Mouse (Mus musculus) thymus, postnatal 10 days (tissue): Measurements from ENCODE around the gene Elmo3.
A peak's percentile ranks its signal among the peaks of the same experiment; 100 is the strongest.

Source experiments
- DNase-seq, 2 experiments: peaks; one replicate each; pipeline ENCODE4 v3.0.0; 2021; ENCODE audit warnings: low spot score in 2 of 2

Gene Elmo3

GRCm38 (mm10) chr8:105298351-105299252 is 6.8 kb upstream of the Elmo3 start:
- DNase-seq = peak; percentile 49 to 58

GRCm38 (mm10) chr8:105299962-105300361 is 5.4 kb upstream of the Elmo3 start:
- DNase-seq = no peak

- DNase-seq = no peak
Observed at GRCm38 (mm10) chr8:105303396-105303795, 2.0 kb upstream of the Elmo3 start.

- DNase-seq = no peak
Observed at GRCm38 (mm10) chr8:105303874-105304273, 1.5 kb upstream of the Elmo3 start.

- DNase-seq = no peak
Observed at GRCm38 (mm10) chr8:105304325-105305210, 833 bp upstream of the Elmo3 start.

GRCm38 (mm10) chr8:105306146-105306691 is 818 bp downstream of the Elmo3 start:
- DNase-seq = no peak

GRCm38 (mm10) chr8:105307670-105308069 is 2.3 kb downstream of the Elmo3 start:
- no peak for DNase-seq

- no peak for DNase-seq
Observed at GRCm38 (mm10) chr8:105308428-105308827, 3.0 kb downstream of the Elmo3 start.

GRCm38 (mm10) chr8:105309142-105309847 is 3.9 kb downstream of the Elmo3 start:
- DNase-seq = no peak

GRCm38 (mm10) chr8:105310118-105310517 is 4.7 kb downstream of the Elmo3 start:
- DNase-seq = no peak

- no peak for DNase-seq
Observed at GRCm38 (mm10) chr8:105311718-105312117, 6.3 kb downstream of the Elmo3 start.

- DNase-seq = no peak
Observed at GRCm38 (mm10) chr8:105312891-105313481, 7.6 kb downstream of the Elmo3 start.

GRCm38 (mm10) chr8:105313622-105314402 is 8.4 kb downstream of the Elmo3 start:
- no peak for DNase-seq

- DNase-seq = no peak
Observed at GRCm38 (mm10) chr8:105315073-105315769, 9.8 kb downstream of the Elmo3 start.

GRCm38 (mm10) chr8:105317941-105318340 is 12.5 kb downstream of the Elmo3 start:
- DNase-seq = no peak

GRCm38 (mm10) chr8:105318662-105319190 is 13.3 kb downstream of the Elmo3 start:
- DNase-seq = no peak

- DNase-seq = no peak
Observed at GRCm38 (mm10) chr8:105323183-105323582, 17.8 kb downstream of the Elmo3 start.

GRCm38 (mm10) chr8:105325641-105326093 is 20.3 kb downstream of the Elmo3 start:
- DNase-seq = no peak

- DNase-seq = peak; percentile 97 to 98
Observed at GRCm38 (mm10) chr8:105326141-105326672, 20.8 kb downstream of the Elmo3 start, which contains the start of the genes Lrrc29 and Tmem208. Gene Lrrc29 (minus strand): TSS chr8:105326278. Gene Tmem208 (plus strand): TSS chr8:105326354.
